Mouse (Mus musculus): Measurements from ENCODE around the gene Klhl34.

Gene Klhl34

GRCm38 (mm10) chrX:157818207-157818920 is at the start of gene Klhl34:
TSS of gene Klhl34 (plus strand) at chrX:157818435.
- no peak for DNase-seq

GRCm38 (mm10) chrX:157801669-157802068 is 16.6 kb upstream of the Klhl34 start:
- no peak for DNase-seq

- DNase-seq = no peak
Measured at GRCm38 (mm10) chrX:157809721-157810120, 8.5 kb upstream of the Klhl34 start.

GRCm38 (mm10) chrX:157817571-157818206 is 546 bp upstream of the Klhl34 start:
- no peak for DNase-seq

GRCm38 (mm10) chrX:157818921-157819260 is 656 bp downstream of the Klhl34 start:
- no peak for DNase-seq

GRCm38 (mm10) chrX:157829983-157830382 is 11.7 kb downstream of the Klhl34 start:
- DNase-seq = no peak
